Mouse (Mus musculus): ENCODE results near the gene Rbm4. TPM values are rescaled to one million over a fixed set of nuclear protein-coding genes. Genes with fewer than 3 reads are reported as not detected.
A peak's percentile ranks its signal among the peaks of the same experiment; 100 is the strongest.

Rbm4 gene
- polyA plus RNA-seq, 1 experiment from 2014 or later, result 49.9 TPM

DNA sequence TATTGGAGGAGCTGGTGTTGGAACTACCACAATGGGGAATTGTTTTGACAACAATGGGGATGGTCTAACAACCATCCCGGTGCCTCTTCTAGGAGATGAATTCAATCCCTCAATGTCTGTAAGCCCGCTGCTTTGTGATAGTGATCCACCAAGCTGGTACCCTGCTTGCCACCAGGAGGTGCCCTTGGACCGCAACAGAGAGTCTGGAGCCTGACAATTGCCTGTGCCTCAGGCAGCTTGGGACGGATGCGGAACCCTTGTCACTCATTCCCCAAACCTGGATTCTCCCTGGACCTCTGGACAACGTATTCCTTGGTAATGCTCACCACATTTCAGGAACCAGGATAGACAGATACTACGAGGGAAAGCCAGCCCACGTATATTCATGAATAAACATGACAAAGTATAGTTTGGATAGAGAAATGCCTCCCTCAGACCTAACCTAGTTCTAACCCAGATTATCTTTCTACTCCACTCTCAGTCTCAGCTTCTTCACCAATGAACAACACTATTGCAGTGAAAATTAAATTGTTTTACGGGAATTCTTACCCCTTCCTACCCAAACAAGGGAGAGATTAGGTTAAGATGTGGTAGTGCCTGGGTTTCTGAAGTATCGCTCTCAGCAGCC lies 38.0 kb downstream of the Rbm4 start:
- H3K27me3 ChIP-seq (replicated peaks; ENCODE audit: control insufficient read depth, insufficient read depth, low read length), result no peaks in the 10 kb centered on the region
- peaks cover 5% of the 10 kb centered on the region; the same call in 1 of the 2 replicates for H3K4me1 ChIP-seq (replicated peaks; ENCODE audit: control insufficient read depth, insufficient read depth, low read length)
- peak overlapping the region; percentile 47; the same call in 1 of the 2 replicates for H3K27ac ChIP-seq (ENCODE audit: low read depth, low read length)
- H3K4me2 ChIP-seq, result peak overlapping the region; percentile 93
- DNase-seq (ENCODE audit: low spot score) (peak; percentile 82), ATAC-seq (replicated peaks; ENCODE audit: low FRiP score) (peak; percentile 72)
- peak overlapping the region; percentile 53 for H3K9ac ChIP-seq (ENCODE audit: low read depth, low read length)
- WGBS, result 0% methylated on average over 10 of the region's 10 CpGs
- no peaks in the 10 kb centered on the region for H3K9me3 ChIP-seq (ENCODE audit: control insufficient read depth, low read length)
- H3K4me3 ChIP-seq (ENCODE audit: low read depth, low read length), result peak overlapping the region; percentile 70
- no peaks in the 10 kb centered on the region for H3K36me3 ChIP-seq (ENCODE audit: control insufficient read depth, insufficient read depth, low read length)

DNA sequence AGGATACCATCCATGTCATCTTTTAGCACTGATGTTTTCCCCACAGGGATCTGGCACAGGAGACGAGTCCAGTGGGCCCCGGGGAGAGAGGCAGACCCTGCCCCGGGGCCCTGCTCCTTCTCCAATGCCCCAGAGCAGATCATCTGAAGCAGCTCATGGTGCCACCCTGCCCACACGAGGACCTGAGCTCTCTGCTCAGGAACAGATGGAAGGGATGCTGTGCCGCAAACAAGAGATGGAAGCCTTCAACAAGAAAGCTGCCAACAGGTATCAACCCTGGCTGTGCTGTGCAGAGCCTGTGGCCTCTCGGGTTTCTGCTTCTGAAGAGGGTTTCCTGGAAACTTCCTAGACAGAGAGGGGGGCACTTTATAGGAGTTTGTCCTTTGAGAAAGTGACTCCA lies 43.7 kb downstream of the Rbm4 start:
- no peaks in the 10 kb centered on the region for H3K4me1 ChIP-seq (replicated peaks; ENCODE audit: control insufficient read depth, insufficient read depth, low read length)
- 73% methylated on average over 6 of the region's 6 CpGs for WGBS
- no peak overlapping the region for H3K4me3 ChIP-seq (ENCODE audit: low read depth, low read length)

DNA sequence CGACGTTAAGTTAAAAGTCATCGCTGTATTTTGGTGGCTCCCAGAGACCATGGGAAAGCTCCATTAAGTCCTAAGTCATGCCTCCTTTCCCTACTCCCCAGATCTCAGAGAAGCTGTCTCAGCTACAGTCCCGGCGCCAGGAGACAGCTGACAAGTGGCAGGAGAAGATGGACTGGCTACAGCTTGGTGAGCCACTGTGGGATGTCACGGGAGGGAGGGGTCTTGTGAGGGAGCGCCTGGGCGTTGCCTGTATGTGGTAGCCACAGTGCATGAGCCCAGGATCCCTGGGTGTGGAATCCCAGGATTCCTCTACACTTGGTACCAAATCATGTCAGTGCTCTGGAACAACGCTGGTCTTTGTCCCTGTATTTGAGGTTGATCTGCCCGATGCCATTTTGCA lies 45.2 kb downstream of the Rbm4 start:
- H3K36me3 ChIP-seq (ENCODE audit: control insufficient read depth, insufficient read depth, low read length), result no peaks in the 10 kb centered on the region
- H3K4me1 ChIP-seq (replicated peaks; ENCODE audit: control insufficient read depth, insufficient read depth, low read length), result no peaks in the 10 kb centered on the region
- H3K4me2 ChIP-seq, result no peak overlapping the region
- ATAC-seq (replicated peaks; ENCODE audit: low FRiP score) (no peak), DNase-seq (ENCODE audit: low spot score) (no peak)
- H3K27me3 ChIP-seq (replicated peaks; ENCODE audit: control insufficient read depth, insufficient read depth, low read length), result no peaks in the 10 kb centered on the region
- H3K27ac ChIP-seq (ENCODE audit: low read depth, low read length), result no peak overlapping the region
- H3K4me3 ChIP-seq (ENCODE audit: low read depth, low read length), result no peak overlapping the region
- 81% methylated on average over 10 of the region's 10 CpGs for WGBS
- no peak overlapping the region for H3K9ac ChIP-seq (ENCODE audit: low read depth, low read length)
- H3K9me3 ChIP-seq (ENCODE audit: control insufficient read depth, low read length), result no peaks in the 10 kb centered on the region

More for the DNA sequence above, 43.7 kb downstream of the Rbm4 start:
- Histone ChIP-seq H3K27ac (ENCODE audit: low read depth, low read length) (no peak overlapping the region), H3K36me3 (ENCODE audit: control insufficient read depth, insufficient read depth, low read length) (no peaks in the 10 kb centered on the region), H3K9ac (ENCODE audit: low read depth, low read length) (no peak overlapping the region), H3K9me3 (ENCODE audit: control insufficient read depth, low read length) (no peaks in the 10 kb centered on the region), H3K27me3 (replicated peaks; ENCODE audit: control insufficient read depth, insufficient read depth, low read length) (no peaks in the 10 kb centered on the region), H3K4me2 (no peak overlapping the region)
- ATAC-seq (replicated peaks; ENCODE audit: low FRiP score) (no peak), DNase-seq (ENCODE audit: low spot score) (no peak)

GRCm38 (mm10) chr19:4747631-4748312 lies 45.9 kb downstream of the Rbm4 start:
- ATAC-seq (replicated peaks; ENCODE audit: low FRiP score), result no peak
- H3K4me2 ChIP-seq, result no peak overlapping the region

DNA sequence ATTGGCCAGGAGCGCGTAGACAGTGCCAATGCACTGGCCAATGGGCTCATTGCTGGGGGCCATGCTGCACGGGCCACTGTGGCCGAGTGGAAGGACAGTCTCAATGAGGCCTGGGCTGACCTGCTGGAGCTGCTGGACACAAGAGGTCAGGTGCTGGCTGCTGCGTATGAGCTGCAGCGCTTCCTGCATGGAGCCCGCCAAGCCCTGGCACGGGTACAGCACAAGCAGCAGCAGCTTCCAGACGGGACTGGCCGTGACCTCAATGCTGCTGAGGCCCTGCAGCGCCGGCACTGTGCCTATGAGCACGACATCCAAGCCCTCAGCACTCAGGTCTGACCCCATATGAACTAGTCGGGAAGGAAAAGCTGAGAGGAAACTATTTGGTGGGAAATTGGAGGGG lies 47.1 kb downstream of the Rbm4 start:
- H3K4me2 ChIP-seq, result no peak overlapping the region
- no peak overlapping the region for H3K27ac ChIP-seq (ENCODE audit: low read depth, low read length)
- no peak for DNase-seq (ENCODE audit: low spot score)
- H3K9ac ChIP-seq (ENCODE audit: low read depth, low read length), result no peak overlapping the region
- H3K4me1 ChIP-seq (replicated peaks; ENCODE audit: control insufficient read depth, insufficient read depth, low read length), result no peaks in the 10 kb centered on the region
- no peaks in the 10 kb centered on the region for H3K27me3 ChIP-seq (replicated peaks; ENCODE audit: control insufficient read depth, insufficient read depth, low read length)
- H3K36me3 ChIP-seq (ENCODE audit: control insufficient read depth, insufficient read depth, low read length), result no peaks in the 10 kb centered on the region
- WGBS, result 84% methylated on average over 14 of the region's 14 CpGs
- no peak overlapping the region for H3K4me3 ChIP-seq (ENCODE audit: low read depth, low read length)
- no peaks in the 10 kb centered on the region for H3K9me3 ChIP-seq (ENCODE audit: control insufficient read depth, low read length)
- ATAC-seq (replicated peaks; ENCODE audit: low FRiP score), result no peak

More at GRCm38 (mm10) chr19:4747631-4748312, 45.9 kb downstream of the Rbm4 start:
- DNase-seq (ENCODE audit: low spot score), result no peak
- Histone ChIP-seq H3K9ac (ENCODE audit: low read depth, low read length) (no peak overlapping the region), H3K27ac (ENCODE audit: low read depth, low read length) (no peak overlapping the region), H3K4me3 (ENCODE audit: low read depth, low read length) (no peak overlapping the region), H3K4me1 (replicated peaks; ENCODE audit: control insufficient read depth, insufficient read depth, low read length) (no peaks in the 10 kb centered on the region), H3K27me3 (replicated peaks; ENCODE audit: control insufficient read depth, insufficient read depth, low read length) (no peaks in the 10 kb centered on the region), H3K36me3 (ENCODE audit: control insufficient read depth, insufficient read depth, low read length) (no peaks in the 10 kb centered on the region), H3K9me3 (ENCODE audit: control insufficient read depth, low read length) (no peaks in the 10 kb centered on the region)
- 85% methylated on average over 9 of the region's 9 CpGs for WGBS

DNA sequence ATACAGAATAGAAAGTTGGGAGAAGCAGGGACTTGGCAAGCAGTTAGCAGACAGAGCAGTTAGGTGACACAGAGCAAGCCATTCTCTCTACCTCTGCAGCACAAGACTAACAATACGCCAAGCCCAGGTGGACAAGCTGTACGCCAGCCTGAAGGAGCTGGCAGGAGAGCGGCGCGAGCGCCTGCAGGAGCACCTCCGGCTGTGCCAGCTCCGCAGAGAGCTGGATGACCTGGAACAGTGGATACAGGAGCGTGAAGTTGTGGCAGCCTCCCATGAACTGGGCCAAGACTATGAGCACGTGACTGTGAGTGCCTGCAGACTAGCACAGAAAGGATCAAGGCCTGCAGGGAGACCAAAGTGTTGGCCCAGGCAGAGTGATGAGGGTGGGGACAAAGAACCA lies 48.0 kb downstream of the Rbm4 start:
- H3K9me3 ChIP-seq (ENCODE audit: control insufficient read depth, low read length), result no peaks in the 10 kb centered on the region
- no peak overlapping the region for H3K4me2 ChIP-seq
- 87% methylated on average over 10 of the region's 10 CpGs for WGBS
- ATAC-seq (replicated peaks; ENCODE audit: low FRiP score) (no peak), DNase-seq (ENCODE audit: low spot score) (no peak)
- H3K27me3 ChIP-seq (replicated peaks; ENCODE audit: control insufficient read depth, insufficient read depth, low read length), result no peaks in the 10 kb centered on the region
- H3K4me3 ChIP-seq (ENCODE audit: low read depth, low read length), result no peak overlapping the region
- H3K4me1 ChIP-seq (replicated peaks; ENCODE audit: control insufficient read depth, insufficient read depth, low read length), result no peaks in the 10 kb centered on the region
- no peaks in the 10 kb centered on the region for H3K36me3 ChIP-seq (ENCODE audit: control insufficient read depth, insufficient read depth, low read length)
- H3K27ac ChIP-seq (ENCODE audit: low read depth, low read length), result no peak overlapping the region
- no peak overlapping the region for H3K9ac ChIP-seq (ENCODE audit: low read depth, low read length)

- no peak for DNase-seq (ENCODE audit: low spot score)
- Histone ChIP-seq H3K9me3 (ENCODE audit: control insufficient read depth, low read length) (no peaks in the 10 kb centered on the region), H3K4me1 (replicated peaks; ENCODE audit: control insufficient read depth, insufficient read depth, low read length) (no peaks in the 10 kb centered on the region), H3K9ac (ENCODE audit: low read depth, low read length) (no peak overlapping the region), H3K27me3 (replicated peaks; ENCODE audit: control insufficient read depth, insufficient read depth, low read length) (no peaks in the 10 kb centered on the region), H3K36me3 (ENCODE audit: control insufficient read depth, insufficient read depth, low read length) (no peaks in the 10 kb centered on the region), H3K4me3 (ENCODE audit: low read depth, low read length) (no peak overlapping the region), H3K27ac (ENCODE audit: low read depth, low read length) (no peak overlapping the region), H3K4me2 (no peak overlapping the region)
- ATAC-seq (replicated peaks; ENCODE audit: low FRiP score), result no peak
- 79% methylated on average over 9 of the region's 9 CpGs for WGBS
Observed at GRCm38 (mm10) chr19:4745057-4745456, 48.6 kb downstream of the Rbm4 start.

DNA sequence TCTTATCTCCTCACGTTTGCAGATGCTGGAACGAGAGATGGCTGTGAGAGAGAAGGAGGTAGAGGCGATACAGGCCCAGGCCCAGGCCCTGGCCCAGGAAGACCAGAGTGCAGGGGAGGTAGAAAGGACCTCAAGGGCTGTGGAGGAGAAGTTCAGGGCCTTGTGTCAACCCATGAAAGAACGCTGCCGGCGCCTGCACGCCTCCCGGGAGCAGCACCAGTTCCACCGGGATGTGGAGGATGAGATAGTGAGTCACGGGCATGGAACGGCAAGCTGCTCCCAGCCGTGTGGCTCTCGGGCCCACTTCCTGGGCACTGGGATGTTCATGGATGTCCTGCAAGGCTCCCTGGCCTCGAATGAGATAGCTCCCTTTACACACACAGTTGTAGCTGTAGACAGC lies 49.7 kb downstream of the Rbm4 start:
- no peak for DNase-seq (ENCODE audit: low spot score)
- 76% methylated on average over 14 of the region's 14 CpGs for WGBS
- no peak overlapping the region for H3K4me3 ChIP-seq (ENCODE audit: low read depth, low read length)
- no peaks in the 10 kb centered on the region for H3K9me3 ChIP-seq (ENCODE audit: control insufficient read depth, low read length)
- H3K9ac ChIP-seq (ENCODE audit: low read depth, low read length), result no peak overlapping the region
- no peaks in the 10 kb centered on the region for H3K36me3 ChIP-seq (ENCODE audit: control insufficient read depth, insufficient read depth, low read length)
- no peaks in the 10 kb centered on the region for H3K4me1 ChIP-seq (replicated peaks; ENCODE audit: control insufficient read depth, insufficient read depth, low read length)
- H3K4me2 ChIP-seq, result no peak overlapping the region
- H3K27ac ChIP-seq (ENCODE audit: low read depth, low read length), result no peak overlapping the region
- no peaks in the 10 kb centered on the region for H3K27me3 ChIP-seq (replicated peaks; ENCODE audit: control insufficient read depth, insufficient read depth, low read length)
- no peak for ATAC-seq (replicated peaks; ENCODE audit: low FRiP score)

- no peak for ATAC-seq (replicated peaks; ENCODE audit: low FRiP score)
- H3K36me3 ChIP-seq (ENCODE audit: control insufficient read depth, insufficient read depth, low read length), result no peaks in the 10 kb centered on the region
- no peak overlapping the region for H3K9ac ChIP-seq (ENCODE audit: low read depth, low read length)
- no peaks in the 10 kb centered on the region for H3K27me3 ChIP-seq (replicated peaks; ENCODE audit: control insufficient read depth, insufficient read depth, low read length)
- DNase-seq (ENCODE audit: low spot score), result no peak
- no peaks in the 10 kb centered on the region for H3K9me3 ChIP-seq (ENCODE audit: control insufficient read depth, low read length)
- no peaks in the 10 kb centered on the region for H3K4me1 ChIP-seq (replicated peaks; ENCODE audit: control insufficient read depth, insufficient read depth, low read length)
- no peak overlapping the region for H3K27ac ChIP-seq (ENCODE audit: low read depth, low read length)
- 47% methylated on average over 5 of the region's 5 CpGs for WGBS
- H3K4me3 ChIP-seq (ENCODE audit: low read depth, low read length), result no peak overlapping the region
- no peak overlapping the region for H3K4me2 ChIP-seq
Observed at GRCm38 (mm10) chr19:4743524-4743923, 50.2 kb downstream of the Rbm4 start.

Measured in liver, embryonic 11.5 days (tissue).